Mouse (Mus musculus) small intestine, adult 2 months (tissue): ENCODE measurements around the gene Sox18. TPM values are rescaled to one million over a fixed set of nuclear protein-coding genes. Genes with fewer than 3 reads are reported as not detected.

Experiments
- H3K27ac ChIP-seq: fragments of 200-500 bp; 2 replicates; pipeline ENCODE4 v1.5.1; 2012; ENCODE audit warnings: low read depth, low read length, control low read depth, inconsistent platforms; ENCODE audit not compliant: insufficient read depth
- H3K27me3 ChIP-seq: fragments of 200-500 bp; 2 replicates; pipeline ENCODE4 v1.6.1; 2012; ENCODE audit warnings: mild to moderate bottlenecking, moderate library complexity, low read length, inconsistent platforms; ENCODE audit not compliant: control insufficient read depth, insufficient read depth
- H3K36me3 ChIP-seq: fragments of 200-500 bp; 2 replicates; pipeline ENCODE4 v1.6.1; 2012; ENCODE audit warnings: mild to moderate bottlenecking, low read length, control low read depth, inconsistent platforms; ENCODE audit not compliant: control insufficient read depth, insufficient read depth
- H3K4me1 ChIP-seq: fragments of 200-500 bp; 2 replicates; pipeline ENCODE4 v1.6.1; 2012; ENCODE audit warnings: low read length, inconsistent platforms, mixed read lengths; ENCODE audit not compliant: control insufficient read depth, insufficient read depth, insufficient read length
- H3K4me3 ChIP-seq: fragments of 200-500 bp; 2 replicates; pipeline ENCODE4 v1.5.1; 2012; ENCODE audit warnings: low read depth, mild to moderate bottlenecking, control low read depth, inconsistent platforms, low read length, moderate library complexity
- CTCF ChIP-seq: fragments of 200-500 bp; IDR thresholded peaks from 2 replicates; pipeline ENCODE4 v1.5.1; 2012; ENCODE audit warnings: low read depth, mild to moderate bottlenecking, control low read depth, inconsistent platforms, low read length, moderate library complexity, mixed read lengths; ENCODE audit not compliant: insufficient replicate concordance, insufficient read length; ENCODE audit errors: extremely low read depth
- POLR2A ChIP-seq: fragments of 200-500 bp; IDR thresholded peaks from 2 replicates; pipeline ENCODE4 v1.6.1; 2012; ENCODE audit warnings: low read depth, mild to moderate bottlenecking, control low read depth, inconsistent platforms, low read length, moderate library complexity
- WGBS: fragments of 180-500 bp; shearing (Covaris S2); methylation state at CpG from one replicate; pipeline ENCODE4 v1.1.7; 2018; 5-methylcytosine and 5-hydroxymethylcytosine counted together
- polyA plus RNA-seq: library from polyadenylated mRNA; depleted of rRNA; stranded (reverse); fragments of >200 nt; gene quantifications from 2 replicates; pipeline ENCODE4 v1.2.3, GENCODE M21; 2012; rRNA removed

Gene Sox18
- 39.0 and 59.8 TPM in 2 replicates for polyA plus RNA-seq

DNA sequence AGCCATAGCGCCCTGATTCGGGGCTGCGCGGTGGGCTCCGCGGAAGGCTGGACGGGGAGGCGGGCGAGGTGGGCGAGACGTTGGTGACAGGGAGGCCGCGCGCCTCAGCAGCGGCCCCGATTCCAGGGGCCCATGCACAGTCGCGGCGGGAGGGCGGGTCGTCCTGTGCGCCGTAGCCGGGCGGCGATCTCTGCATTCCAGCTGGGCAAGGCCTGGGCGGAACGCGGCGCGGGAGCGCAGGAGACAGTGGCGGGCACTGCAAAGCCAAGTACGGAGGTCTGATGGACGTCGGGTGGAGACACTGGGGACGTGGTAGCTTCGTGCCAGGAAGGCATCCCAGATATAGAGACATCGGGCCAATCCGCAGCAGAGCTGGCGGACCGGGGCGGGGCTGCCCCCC, at the start of gene Sox18:
TSS of gene Sox18 (minus strand) at position 315 of the 400 bp plus-strand sequence.
- no peaks in the 10 kb centered on the region; the same call in 1 of the 2 replicates for H3K4me1 ChIP-seq
- peaks cover 56% of the 10 kb centered on the region for H3K27me3 ChIP-seq
- no peak for TF ChIP-seq POLR2A
- no peak for TF ChIP-seq CTCF
- H3K4me3 ChIP-seq: peak within 1 kb of the TSS; percentile 50
- no peak within 1 kb of the TSS; the same call in 1 of the 2 replicates for H3K27ac ChIP-seq
- H3K36me3 ChIP-seq: no peaks in the 10 kb centered on the region
- WGBS: 1% methylated on average over 43 of the region's 43 CpGs

DNA sequence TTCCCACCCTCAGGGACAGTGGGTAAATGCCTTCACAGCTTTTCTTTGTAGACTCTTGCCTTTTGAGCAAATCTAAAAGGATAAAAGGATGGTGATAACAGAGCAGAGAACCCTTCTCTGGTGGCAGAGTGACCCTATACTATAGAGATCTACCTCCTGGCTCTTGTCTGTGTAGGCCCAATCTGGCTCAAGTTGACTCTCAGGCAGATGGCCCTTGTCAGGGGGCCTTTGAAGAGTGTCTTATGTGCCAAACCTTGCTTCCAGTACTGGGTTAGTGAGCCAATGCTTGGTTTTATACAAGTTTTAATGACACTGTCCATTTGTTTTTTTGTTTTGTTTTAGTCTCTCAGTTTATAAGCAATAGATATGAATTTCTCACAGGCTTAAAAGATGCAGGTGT, 49.8 kb upstream of the Sox18 start:
- Histone ChIP-seq H3K27me3 (no peaks in the 10 kb centered on the region), H3K4me3 (no peak overlapping the region), H3K27ac (no peak overlapping the region), H3K4me1 (no peaks in the 10 kb centered on the region), H3K36me3 (no peaks in the 10 kb centered on the region)
- TF ChIP-seq CTCF (no peak), POLR2A (no peak)

DNA sequence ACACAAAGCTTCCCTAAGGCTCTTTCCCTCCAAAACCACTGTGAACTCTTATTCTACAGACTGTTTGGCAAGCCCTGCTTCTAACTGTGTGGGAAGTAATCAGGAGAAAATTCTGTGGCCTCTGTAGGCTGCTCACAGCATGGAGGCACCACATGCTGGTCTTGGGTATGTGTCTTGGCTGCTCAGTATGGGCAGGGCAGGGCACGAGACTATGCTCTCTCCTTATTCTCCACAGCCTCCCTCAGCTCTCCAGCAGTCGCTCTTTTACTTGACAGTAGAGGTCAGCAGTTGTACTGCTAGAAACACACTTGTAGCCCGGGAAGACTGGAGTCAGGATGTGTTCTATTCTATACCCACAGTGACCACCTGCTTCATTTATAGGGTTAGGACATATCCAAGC, 48.6 kb upstream of the Sox18 start:
- Histone ChIP-seq H3K4me3 (no peak overlapping the region), H3K27ac (no peak overlapping the region), H3K27me3 (no peaks in the 10 kb centered on the region), H3K36me3 (no peaks in the 10 kb centered on the region), H3K4me1 (no peaks in the 10 kb centered on the region)
- 14% methylated on average over 3 of the region's 3 CpGs for WGBS
- TF ChIP-seq POLR2A (no peak), CTCF (no peak)

DNA sequence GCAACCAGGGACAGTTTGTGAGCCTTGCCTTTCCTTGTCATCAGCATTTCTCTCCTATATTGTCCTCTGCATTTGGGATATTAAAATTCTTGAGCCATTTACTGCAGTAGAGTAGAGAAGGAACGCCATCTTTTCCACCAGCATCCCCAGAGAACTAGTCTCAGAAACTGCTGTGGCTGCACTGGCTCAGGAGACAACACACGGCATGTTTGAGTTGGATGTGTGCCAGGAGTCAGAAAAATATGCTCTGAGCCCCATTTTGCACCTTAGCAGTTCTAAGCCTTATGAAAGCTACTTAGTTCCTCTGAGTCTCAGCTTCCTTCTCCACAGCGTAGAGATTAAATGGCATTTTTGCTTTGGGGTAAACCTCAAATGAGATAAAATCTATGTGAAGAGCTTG, 45.6 kb upstream of the Sox18 start:
- Histone ChIP-seq H3K36me3 (no peaks in the 10 kb centered on the region), H3K4me3 (no peak overlapping the region), H3K27me3 (no peaks in the 10 kb centered on the region), H3K27ac (no peak overlapping the region), H3K4me1 (no peaks in the 10 kb centered on the region)
- 27% methylated on average over 3 of the region's 3 CpGs for WGBS
- TF ChIP-seq CTCF (no peak), POLR2A (no peak)

DNA sequence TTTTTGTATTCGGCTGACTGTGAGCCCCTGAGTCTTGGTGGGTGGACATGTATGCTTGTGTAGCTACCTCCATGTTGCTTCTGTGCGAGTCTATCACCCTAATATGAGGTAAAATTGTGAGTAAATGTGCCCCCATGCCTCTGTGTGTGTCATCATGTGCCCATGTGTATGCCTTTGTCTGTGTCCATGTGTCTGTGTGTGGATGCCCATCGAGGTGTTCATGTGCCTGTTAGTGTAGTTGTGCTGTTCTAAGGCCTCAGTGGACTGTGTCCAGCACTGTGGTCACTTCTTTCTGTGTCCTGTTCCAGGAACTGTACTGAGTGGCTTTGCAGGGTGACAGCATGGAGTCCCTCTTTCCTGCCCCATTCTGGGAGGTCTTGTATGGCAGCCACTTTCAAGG, 43.9 kb upstream of the Sox18 start:
- WGBS: 67% methylated on average over 3 of the region's 3 CpGs
- Histone ChIP-seq H3K27me3 (no peaks in the 10 kb centered on the region), H3K36me3 (no peaks in the 10 kb centered on the region), H3K4me3 (no peak overlapping the region), H3K27ac (no peak overlapping the region), H3K4me1 (no peaks in the 10 kb centered on the region)
- TF ChIP-seq CTCF: no peak
- no peak for TF ChIP-seq POLR2A

DNA sequence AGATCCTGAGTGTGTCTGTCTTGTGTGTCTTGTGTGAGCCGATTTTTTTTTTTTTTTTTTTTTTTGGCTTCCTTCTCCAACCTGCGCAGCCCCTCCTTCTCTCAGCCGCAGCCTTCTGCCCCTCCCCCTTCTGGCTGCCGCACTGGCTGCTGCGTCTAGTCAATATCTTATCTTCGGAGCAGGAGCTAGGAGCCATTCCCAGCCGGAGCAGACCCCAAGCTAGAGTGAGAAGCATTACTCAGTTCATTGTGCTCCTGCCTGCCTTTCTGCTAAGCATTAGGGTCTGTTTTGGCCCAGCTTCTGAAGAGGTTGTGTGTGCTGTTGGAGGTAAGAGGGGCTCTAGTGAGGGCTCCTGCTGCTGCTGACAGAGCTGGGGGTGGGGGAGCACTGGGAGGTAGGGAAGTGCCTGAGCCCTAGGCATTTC, 43.5 kb upstream of the Sox18 start, which contains the start of gene Oprl1:
TSS of gene Oprl1 (plus strand) at position 114 of the 424 bp plus-strand sequence.
- Histone ChIP-seq H3K4me3 (no peak within 1 kb of the TSS), H3K27ac (no peak within 1 kb of the TSS), H3K4me1 (no peaks in the 10 kb centered on the region), H3K36me3 (no peaks in the 10 kb centered on the region), H3K27me3 (no peaks in the 10 kb centered on the region)
- under 1% methylated on average over 7 of the region's 7 CpGs for WGBS
- no peak for TF ChIP-seq POLR2A
- TF ChIP-seq CTCF: no peak

GRCm38 (mm10) chr2:181713749-181714148, 42.3 kb upstream of the Sox18 start:
- TF ChIP-seq CTCF: no peak
- no peak for TF ChIP-seq POLR2A
- Histone ChIP-seq H3K36me3 (no peaks in the 10 kb centered on the region), H3K4me3 (no peak overlapping the region), H3K4me1 (no peaks in the 10 kb centered on the region), H3K27me3 (no peaks in the 10 kb centered on the region), H3K27ac (no peak overlapping the region)
- 84% methylated on average over 1 of the region's 1 CpGs for WGBS
